Mouse (Mus musculus) liver, embryonic 16.5 days (tissue): ENCODE results near the gene Ndufaf8. TPM values are rescaled to one million over a fixed set of nuclear protein-coding genes. Genes with fewer than 3 reads are reported as not detected.

Experiments used
- ATAC-seq: fragments of 200-750 bp; cut with Nextera tagmentation; 2 replicates; pipeline ENCODE4 v1.8.0; 2017; ENCODE audit warnings: low read depth, mild to moderate bottlenecking, moderate number of reproducible peaks, moderate library complexity
- H3K27ac ChIP-seq: fragments of 300-500 bp; sonication (generic); 2 replicates; pipeline ENCODE4 v1.5.1; 2014; ENCODE audit warnings: mild to moderate bottlenecking, low read length
- H3K27me3 ChIP-seq: fragments of 300-500 bp; sonication (generic); 2 replicates; pipeline ENCODE4 v1.6.1; 2014; ENCODE audit warnings: low read depth, low read length, mixed read lengths; ENCODE audit not compliant: control insufficient read depth, insufficient read depth
- H3K36me3 ChIP-seq: fragments of 300-500 bp; sonication (generic); 2 replicates; pipeline ENCODE4 v1.6.1; 2014; ENCODE audit warnings: mild to moderate bottlenecking; ENCODE audit not compliant: control insufficient read depth, insufficient read depth
- H3K4me1 ChIP-seq: fragments of 300-500 bp; sonication (generic); 2 replicates; pipeline ENCODE4 v1.6.1; 2014; ENCODE audit warnings: low read depth, low read length, mixed read lengths; ENCODE audit not compliant: control insufficient read depth
- H3K4me2 ChIP-seq: fragments of 300-500 bp; sonication (generic); 2 replicates; pipeline ENCODE4 v1.6.1; 2014; ENCODE audit warnings: low read depth, low read length, mixed read lengths
- H3K4me3 ChIP-seq: fragments of 300-500 bp; sonication (generic); 2 replicates; pipeline ENCODE4 v1.5.1; 2014; ENCODE audit warnings: low read depth, mild to moderate bottlenecking, low read length
- H3K9ac ChIP-seq: fragments of 300-500 bp; sonication (generic); 2 replicates; pipeline ENCODE4 v1.6.1; 2014; ENCODE audit warnings: low read depth, low read length
- H3K9me3 ChIP-seq: fragments of 300-500 bp; sonication (generic); replicated peaks from 2 replicates; pipeline ENCODE4 v1.6.1; 2016; ENCODE audit warnings: low read length; ENCODE audit not compliant: control insufficient read depth
- WGBS: fragments of 180-500 bp; shearing (Covaris S2); extraction: QIAGEN DNeasy Blood & Tissue Kit; methylation state at CpG from one replicate; pipeline ENCODE4 v1.1.7; 2014; ENCODE audit not compliant: insufficient replicate concordance; 5-methylcytosine and 5-hydroxymethylcytosine counted together
- polyA plus RNA-seq: library from polyadenylated mRNA; unstranded; fragments of >200 nt; fragmentation: Nextera tagmentation; extraction: Ambion mirVana; gene quantifications from 2 replicates; pipeline ENCODE4 v1.2.1, GENCODE M21; 2015

The Ndufaf8 gene
- polyA plus RNA-seq, 1 experiment from 2014 or later: 36.3 TPM

DNA sequence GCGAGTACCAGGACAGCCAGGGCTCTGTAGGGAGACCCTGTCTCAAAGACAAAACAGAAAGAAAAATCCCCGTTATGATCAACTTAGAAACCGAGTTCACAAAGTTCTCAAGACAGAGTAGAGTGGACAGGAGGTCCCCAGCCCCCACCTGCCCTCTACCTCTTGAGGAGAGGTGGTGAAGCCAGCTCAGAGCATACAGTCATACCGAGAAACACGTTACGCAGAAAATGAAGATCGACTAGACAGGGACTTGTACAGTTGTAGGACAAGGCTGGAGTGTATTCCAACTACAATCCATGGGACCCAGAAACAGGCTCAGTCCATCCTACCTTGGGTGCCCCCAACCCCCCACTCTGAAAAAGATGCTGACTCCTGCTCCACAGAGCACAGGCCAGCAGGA, 20.4 kb downstream of the Ndufaf8 start:
- H3K9me3 ChIP-seq: no peaks in the 10 kb centered on the region
- no peak overlapping the region for H3K4me3 ChIP-seq
- no peak overlapping the region for H3K27ac ChIP-seq
- no peak for ATAC-seq
- peaks cover 10% of the 10 kb centered on the region for H3K36me3 ChIP-seq
- no peak overlapping the region for H3K4me2 ChIP-seq
- H3K9ac ChIP-seq: no peak overlapping the region
- 85% methylated on average over 7 of the region's 7 CpGs for WGBS
- no peaks in the 10 kb centered on the region for H3K27me3 ChIP-seq
- no peaks in the 10 kb centered on the region for H3K4me1 ChIP-seq

DNA sequence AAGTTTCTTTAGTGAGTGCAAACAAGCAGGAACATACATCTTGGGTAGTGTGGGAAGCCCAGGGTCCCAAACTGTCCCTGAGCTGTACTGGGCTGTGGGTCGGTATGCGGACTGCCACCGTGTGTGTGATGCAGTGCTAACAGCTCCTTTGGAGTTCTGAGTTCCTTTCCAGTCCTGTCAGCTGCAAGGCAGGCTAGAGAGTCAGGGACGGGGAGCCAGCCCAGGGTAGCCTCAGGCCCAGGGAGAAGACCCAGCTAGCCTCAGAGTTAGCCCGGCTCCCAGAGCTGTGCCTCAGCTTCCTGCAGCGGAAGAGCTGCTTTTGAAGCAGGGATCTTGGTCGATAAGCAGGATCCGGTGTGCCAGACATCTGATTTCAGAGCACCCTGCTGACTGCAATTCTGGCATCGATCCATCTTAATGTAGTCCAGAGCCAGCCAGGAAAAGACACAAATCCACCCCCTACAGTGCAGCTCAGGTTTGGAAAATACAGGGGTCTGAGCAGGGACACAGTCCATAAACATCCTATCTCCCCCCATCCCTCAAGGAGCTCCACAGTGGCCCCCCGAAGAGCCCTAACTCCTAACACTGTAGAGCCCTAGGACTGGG, 21.3 kb downstream of the Ndufaf8 start:
- no peak overlapping the region for H3K4me2 ChIP-seq
- no peak overlapping the region for H3K4me3 ChIP-seq
- no peaks in the 10 kb centered on the region for H3K9me3 ChIP-seq
- 83% methylated on average over 10 of the region's 10 CpGs for whole genome bisulfite sequencing
- no peaks in the 10 kb centered on the region for H3K4me1 ChIP-seq
- no peak overlapping the region for H3K9ac ChIP-seq
- no peak for ATAC-seq
- no peaks in the 10 kb centered on the region for H3K27me3 ChIP-seq
- no peak overlapping the region for H3K27ac ChIP-seq
- H3K36me3 ChIP-seq: peaks cover 7% of the 10 kb centered on the region

DNA sequence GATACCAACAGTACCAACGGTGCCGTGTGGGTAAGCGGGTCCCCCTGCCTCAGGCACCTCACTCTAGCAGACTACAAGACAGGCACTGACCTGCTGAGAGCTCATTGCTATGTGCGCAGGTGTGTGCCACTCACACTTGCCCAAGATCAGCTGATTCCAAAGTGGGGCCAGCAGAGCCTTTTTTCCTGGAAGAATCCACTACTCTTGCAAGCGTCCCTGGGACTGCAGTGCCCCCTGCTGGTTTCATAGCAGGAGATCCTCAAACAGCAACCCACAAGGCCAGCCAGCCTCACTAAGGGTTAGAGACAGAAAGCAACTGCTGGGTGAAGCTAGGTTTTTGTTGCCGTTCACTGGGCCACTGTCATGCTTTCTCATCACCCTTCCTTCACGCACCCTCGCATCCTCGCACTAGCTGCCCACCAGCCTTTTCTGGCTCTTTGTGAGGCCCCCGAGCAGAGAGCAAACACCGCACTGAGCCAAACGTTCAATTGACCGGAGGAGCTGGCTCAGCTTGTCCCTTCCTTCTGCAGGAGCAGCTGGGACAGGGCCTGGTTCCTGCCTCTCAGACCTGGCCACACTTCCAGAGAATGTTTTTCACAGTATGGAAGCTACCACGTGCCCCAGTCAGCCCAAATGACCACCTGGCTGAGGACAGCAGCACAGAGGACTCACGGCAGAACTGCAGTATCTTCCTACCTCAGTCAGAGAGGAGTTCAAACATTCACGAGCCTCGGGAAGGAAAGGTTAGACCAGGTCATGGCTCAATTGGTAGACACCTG, 22.1 kb downstream of the Ndufaf8 start:
- WGBS: 75% methylated on average over 17 of the region's 17 CpGs
- H3K4me2 ChIP-seq: no peak overlapping the region
- H3K9ac ChIP-seq: no peak overlapping the region
- no peak overlapping the region for H3K27ac ChIP-seq
- H3K9me3 ChIP-seq: no peaks in the 10 kb centered on the region
- no peak; the same call in 1 of the 2 replicates for ATAC-seq
- no peak overlapping the region for H3K4me3 ChIP-seq
- H3K4me1 ChIP-seq: no peaks in the 10 kb centered on the region
- peaks cover 9% of the 10 kb centered on the region for H3K36me3 ChIP-seq
- H3K27me3 ChIP-seq: no peaks in the 10 kb centered on the region

DNA sequence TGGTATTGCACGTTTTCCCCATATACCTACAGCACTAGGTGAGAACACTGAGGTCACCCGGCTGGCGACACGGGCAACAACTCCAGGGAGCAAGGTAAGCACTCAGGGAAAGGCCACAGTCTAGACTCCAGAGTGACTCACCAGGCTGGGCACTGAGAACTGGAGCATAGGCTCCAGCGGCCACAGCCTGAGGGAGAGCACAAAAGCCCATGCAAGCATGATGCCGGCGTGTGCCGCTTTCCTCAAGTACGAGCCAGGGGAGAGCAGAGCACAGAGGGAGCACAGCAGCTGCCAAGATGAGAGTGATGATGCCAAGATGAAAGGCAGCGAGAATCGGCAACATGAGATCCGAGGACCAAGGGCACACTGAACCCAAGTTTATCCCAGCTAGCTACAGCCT, 23.4 kb downstream of the Ndufaf8 start:
- peaks cover 12% of the 10 kb centered on the region for H3K36me3 ChIP-seq
- no peak overlapping the region for H3K27ac ChIP-seq
- H3K4me3 ChIP-seq: no peak overlapping the region
- ATAC-seq: no peak
- no peak overlapping the region for H3K4me2 ChIP-seq
- no peaks in the 10 kb centered on the region for H3K27me3 ChIP-seq
- H3K9ac ChIP-seq: no peak overlapping the region
- H3K9me3 ChIP-seq: no peaks in the 10 kb centered on the region
- WGBS: 87% methylated on average over 12 of the region's 12 CpGs
- no peaks in the 10 kb centered on the region for H3K4me1 ChIP-seq

DNA sequence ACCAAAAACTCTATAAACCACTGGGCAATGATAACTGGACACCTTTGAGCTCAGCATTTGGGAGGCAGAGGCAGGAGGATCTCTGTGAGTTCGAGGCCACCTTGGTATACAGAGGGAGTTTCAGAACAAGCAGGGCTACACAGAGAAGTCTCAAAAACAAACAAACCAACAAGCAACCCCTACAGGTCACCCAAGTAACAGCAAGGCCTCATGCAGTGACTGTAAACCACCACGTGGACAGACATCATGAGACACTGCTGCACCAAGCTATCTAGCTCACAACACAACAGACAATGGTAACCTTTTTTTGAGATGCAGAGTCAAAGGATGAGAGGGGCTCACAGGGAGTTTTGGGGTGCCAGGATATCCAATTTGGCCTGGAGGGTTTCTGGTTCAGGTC, 28.1 kb downstream of the Ndufaf8 start:
- no peak overlapping the region for H3K27ac ChIP-seq
- no peaks in the 10 kb centered on the region for H3K4me1 ChIP-seq
- 60% methylated on average over 2 of the region's 2 CpGs for WGBS
- H3K4me2 ChIP-seq: no peak overlapping the region
- H3K4me3 ChIP-seq: no peak overlapping the region
- no peak for ATAC-seq
- H3K36me3 ChIP-seq: peaks cover 27% of the 10 kb centered on the region
- H3K27me3 ChIP-seq: no peaks in the 10 kb centered on the region
- H3K9ac ChIP-seq: no peak overlapping the region
- no peaks in the 10 kb centered on the region for H3K9me3 ChIP-seq

DNA sequence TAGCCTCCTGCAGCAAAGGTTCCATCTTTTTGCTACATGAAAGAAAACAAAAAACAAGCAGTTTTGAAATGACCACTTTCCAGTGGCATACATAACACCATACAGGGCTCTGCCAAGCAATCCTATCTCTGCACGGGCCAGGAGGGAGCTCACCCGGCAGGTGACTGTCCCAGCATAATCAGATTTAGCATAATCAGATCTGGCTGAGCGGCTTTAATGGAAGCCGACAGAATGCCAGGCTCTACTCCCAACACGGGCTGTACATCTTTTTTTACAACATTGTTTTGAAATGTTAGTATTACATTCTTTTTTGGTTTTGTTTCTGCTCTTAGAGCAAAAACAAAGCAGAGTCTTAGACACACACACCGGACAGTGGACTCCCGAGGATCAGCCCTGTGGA, 30.6 kb downstream of the Ndufaf8 start:
- ATAC-seq: no peak
- 78% methylated on average over 7 of the region's 7 CpGs for WGBS
- peaks cover 27% of the 10 kb centered on the region for H3K36me3 ChIP-seq

DNA sequence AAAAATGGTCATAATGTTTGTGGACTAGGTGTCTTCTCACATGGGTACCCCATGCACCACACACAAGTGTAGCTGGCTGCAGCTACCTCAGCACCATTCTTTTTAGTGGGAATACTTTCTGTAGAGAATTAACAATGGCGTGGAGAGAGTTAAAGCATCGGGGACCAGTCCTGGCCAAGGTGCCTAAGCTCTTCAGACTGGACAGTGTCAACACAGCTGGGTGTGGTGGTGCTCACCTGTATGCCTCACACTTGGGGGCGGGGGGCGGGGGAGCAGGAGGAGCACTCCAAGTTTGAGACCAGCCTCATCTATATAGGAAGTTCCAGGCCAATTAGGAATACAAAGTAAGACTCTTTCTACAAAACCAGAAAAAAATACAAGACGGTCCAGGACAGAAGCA, 35.4 kb downstream of the Ndufaf8 start:
- Histone ChIP-seq H3K4me3 (no peak overlapping the region), H3K9ac (no peak overlapping the region), H3K4me1 (peaks cover 44% of the 10 kb centered on the region), H3K4me2 (no peak overlapping the region), H3K27ac (no peak overlapping the region), H3K9me3 (no peaks in the 10 kb centered on the region), H3K36me3 (peaks cover 17% of the 10 kb centered on the region), H3K27me3 (no peaks in the 10 kb centered on the region)
- ATAC-seq: no peak
- 80% methylated on average over 5 of the region's 5 CpGs for WGBS

More for the DNA sequence above, 30.6 kb downstream of the Ndufaf8 start:
- H3K4me2 ChIP-seq: no peak overlapping the region
- H3K4me1 ChIP-seq: no peaks in the 10 kb centered on the region
- H3K27ac ChIP-seq: no peak overlapping the region
- no peak overlapping the region for H3K4me3 ChIP-seq
- no peaks in the 10 kb centered on the region for H3K9me3 ChIP-seq
- H3K27me3 ChIP-seq: no peaks in the 10 kb centered on the region
- H3K9ac ChIP-seq: no peak overlapping the region

DNA sequence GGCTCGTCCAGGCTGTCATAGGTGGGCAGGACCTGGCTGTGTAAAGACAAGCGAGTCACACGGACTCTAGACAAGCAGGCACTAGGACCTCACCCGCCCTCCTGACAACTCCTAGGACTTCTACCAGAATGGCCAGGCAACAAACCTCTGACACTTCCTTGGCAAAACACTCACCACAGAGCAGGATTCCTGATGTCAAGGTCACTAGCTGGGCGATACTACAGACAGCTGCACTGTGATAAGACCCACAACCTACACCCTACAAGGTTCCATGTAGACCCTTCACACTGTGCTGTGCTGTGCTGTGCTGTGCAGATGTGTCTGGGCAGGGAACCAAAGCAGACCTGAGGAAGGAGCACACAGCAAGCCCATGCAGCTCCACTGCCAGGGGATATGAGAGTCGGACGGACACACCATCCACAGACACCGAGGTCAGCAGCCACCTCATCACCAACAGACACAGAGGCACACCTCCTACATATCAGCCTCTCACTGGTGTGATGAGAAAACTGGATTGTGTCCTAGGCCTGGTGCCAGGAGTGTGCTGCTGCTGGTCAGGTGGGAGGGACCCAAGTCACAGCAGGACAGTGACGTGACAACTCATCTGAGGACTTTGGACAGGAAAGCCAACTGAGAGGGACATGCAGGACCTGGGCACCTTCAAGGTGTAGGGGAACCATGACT, 36.3 kb downstream of the Ndufaf8 start:
- Histone ChIP-seq H3K27me3 (no peaks in the 10 kb centered on the region), H3K4me3 (no peak overlapping the region), H3K9me3 (no peaks in the 10 kb centered on the region), H3K36me3 (peaks cover 17% of the 10 kb centered on the region), H3K27ac (peak overlapping the region; percentile 82), H3K4me1 (peaks cover 51% of the 10 kb centered on the region), H3K9ac (no peak overlapping the region), H3K4me2 (no peak overlapping the region)
- WGBS: 67% methylated on average over 9 of the region's 9 CpGs
- peak; percentile 47 for ATAC-seq

DNA sequence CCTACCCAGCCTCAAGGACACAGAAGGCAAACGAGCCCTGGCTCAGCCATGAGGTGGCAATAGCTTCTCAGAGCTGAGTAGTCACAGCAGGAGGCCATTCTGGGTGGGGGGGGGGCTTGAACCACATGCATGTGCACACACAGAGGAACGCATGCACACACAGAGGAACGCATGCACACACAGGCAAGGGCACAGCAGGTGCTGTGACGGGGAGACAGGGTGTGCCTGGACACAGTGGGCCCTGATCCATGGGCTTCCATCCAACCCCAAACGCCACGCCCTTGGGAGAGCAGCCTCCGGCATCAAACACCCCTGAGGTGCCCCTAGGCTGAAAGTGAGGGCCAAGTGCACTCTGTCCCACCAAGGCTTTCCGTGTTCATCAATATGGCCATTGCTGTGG, 37.5 kb downstream of the Ndufaf8 start:
- Histone ChIP-seq H3K9me3 (no peaks in the 10 kb centered on the region), H3K4me3 (no peak overlapping the region), H3K4me1 (peaks cover 51% of the 10 kb centered on the region), H3K27me3 (no peaks in the 10 kb centered on the region), H3K4me2 (peak overlapping the region; percentile 43; the same call in 1 of the 2 replicates), H3K27ac (peak overlapping the region; percentile 82), H3K9ac (no peak overlapping the region), H3K36me3 (peaks cover 19% of the 10 kb centered on the region)
- no peak for ATAC-seq
- WGBS: 70% methylated on average over 8 of the region's 8 CpGs
